Mouse (Mus musculus) hindbrain, embryonic 10.5 days (tissue): ENCODE data around the gene Ccdc182. TPM values are rescaled to one million over a fixed set of nuclear protein-coding genes. Genes with fewer than 3 reads are reported as not detected.

ENCODE experiments used
- DNase-seq: peaks from one replicate; pipeline ENCODE4 v3.0.0-alpha.2; 2017; ENCODE audit warnings: low spot score
- H3K27ac ChIP-seq: fragments of 300-500 bp; sonication (generic); 2 replicates; pipeline ENCODE4 v1.5.1; 2016; ENCODE audit warnings: mild to moderate bottlenecking, moderate library complexity
- H3K27me3 ChIP-seq: fragments of 300-500 bp; sonication (generic); 2 replicates; pipeline ENCODE4 v1.6.1; 2016; ENCODE audit warnings: mild to moderate bottlenecking; ENCODE audit not compliant: poor library complexity, insufficient read depth, severe bottlenecking
- H3K36me3 ChIP-seq: fragments of 300-500 bp; sonication (generic); 2 replicates; pipeline ENCODE4 v1.6.1; 2016; ENCODE audit warnings: mild to moderate bottlenecking, moderate library complexity
- H3K4me1 ChIP-seq: fragments of 300-500 bp; sonication (generic); replicated peaks from 2 replicates; pipeline ENCODE4 v1.6.1; 2016; ENCODE audit warnings: mild to moderate bottlenecking
- H3K4me3 ChIP-seq: fragments of 300-500 bp; sonication (generic); 2 replicates; pipeline ENCODE4 v1.5.1; 2016; ENCODE audit warnings: mild to moderate bottlenecking, moderate library complexity
- H3K9me3 ChIP-seq: fragments of 300-500 bp; sonication (generic); 2 replicates; pipeline ENCODE4 v1.6.1; 2016; ENCODE audit warnings: mild to moderate bottlenecking, moderate library complexity
- WGBS: fragments of 180-500 bp; shearing (Covaris S2); methylation state at CpG from one replicate; pipeline ENCODE4 v1.1.7; 2016; 5-methylcytosine and 5-hydroxymethylcytosine counted together
- polyA plus RNA-seq: library from polyadenylated mRNA; unstranded; fragments of >200 nt; fragmentation: Nextera tagmentation; extraction: Ambion mirVana; gene quantifications from 2 replicates; pipeline ENCODE4 v1.2.1, GENCODE M21; 2016

Gene Ccdc182
- polyA plus RNA-seq, 1 experiment from 2014 or later, result 11.8 TPM

DNA sequence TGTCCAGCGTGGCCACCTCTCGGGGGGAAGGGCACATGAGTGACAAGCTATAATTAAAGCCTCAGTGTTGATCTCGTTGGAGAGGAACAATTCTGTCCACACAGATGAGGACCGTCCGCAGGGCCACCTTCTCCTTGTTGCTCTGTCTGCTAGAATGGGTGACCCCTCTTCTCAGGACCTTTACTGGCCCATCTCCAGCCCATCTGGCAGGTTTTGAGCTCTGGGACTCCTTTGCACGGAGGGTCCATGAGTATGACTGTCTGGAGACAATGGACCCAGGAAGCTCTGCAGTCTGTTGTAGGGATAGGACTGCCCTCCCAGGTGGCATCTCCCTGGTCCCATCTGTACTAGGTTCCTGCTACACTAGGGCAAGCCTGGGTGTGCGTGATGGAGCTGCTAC lies 17.7 kb downstream of the Ccdc182 start:
- DNase-seq, result no peak
- Histone ChIP-seq H3K36me3 (no peaks in the 10 kb centered on the region), H3K4me3 (no peak overlapping the region), H3K27me3 (no peaks in the 10 kb centered on the region), H3K9me3 (no peaks in the 10 kb centered on the region), H3K4me1 (peaks cover 94% of the 10 kb centered on the region), H3K27ac (peak overlapping the region; percentile 91)
- 55% methylated on average over 7 of the region's 7 CpGs for WGBS

GRCm38 (mm10) chr11:88313512-88313911 lies 19.7 kb downstream of the Ccdc182 start:
- Histone ChIP-seq H3K9me3 (no peaks in the 10 kb centered on the region), H3K4me3 (no peak overlapping the region), H3K4me1 (peaks cover 98% of the 10 kb centered on the region), H3K27ac (peak overlapping the region; percentile 91), H3K36me3 (no peaks in the 10 kb centered on the region), H3K27me3 (no peaks in the 10 kb centered on the region)
- WGBS, result 21% methylated on average over 8 of the region's 8 CpGs
- DNase-seq, result peak; percentile 63

- Histone ChIP-seq H3K27ac (peak overlapping the region; percentile 91), H3K4me3 (no peak overlapping the region), H3K4me1 (peaks cover 98% of the 10 kb centered on the region), H3K27me3 (no peaks in the 10 kb centered on the region), H3K36me3 (no peaks in the 10 kb centered on the region), H3K9me3 (no peaks in the 10 kb centered on the region)
- no peak for DNase-seq
- 74% methylated on average over 6 of the region's 6 CpGs for WGBS
Observed at GRCm38 (mm10) chr11:88314471-88314870, 20.6 kb downstream of the Ccdc182 start.

DNA sequence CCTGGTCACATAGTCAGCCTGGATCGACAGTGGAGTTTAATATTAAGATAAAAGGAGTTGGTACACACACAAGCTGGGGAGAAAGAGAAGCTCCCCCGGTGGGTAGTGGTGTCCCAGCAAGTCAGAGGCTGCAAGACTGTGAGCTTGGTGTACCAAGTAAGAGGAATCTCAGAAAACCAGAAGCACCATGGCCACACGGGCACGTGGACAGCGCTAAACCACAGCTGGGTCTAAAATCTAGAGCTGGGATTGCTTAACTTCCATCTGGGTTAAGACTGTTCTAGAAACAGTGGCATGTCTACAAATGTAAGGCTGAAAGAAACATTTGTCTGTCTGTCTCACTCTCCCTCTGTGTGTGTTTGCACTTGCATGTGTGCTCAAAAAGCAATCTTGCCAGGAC lies 21.5 kb downstream of the Ccdc182 start:
- Histone ChIP-seq H3K36me3 (no peaks in the 10 kb centered on the region), H3K27ac (peak overlapping the region; percentile 91), H3K4me3 (no peak overlapping the region), H3K9me3 (no peaks in the 10 kb centered on the region), H3K27me3 (no peaks in the 10 kb centered on the region), H3K4me1 (peaks cover 95% of the 10 kb centered on the region)
- no peak for DNase-seq
- WGBS, result 86% methylated on average over 5 of the region's 5 CpGs

DNA sequence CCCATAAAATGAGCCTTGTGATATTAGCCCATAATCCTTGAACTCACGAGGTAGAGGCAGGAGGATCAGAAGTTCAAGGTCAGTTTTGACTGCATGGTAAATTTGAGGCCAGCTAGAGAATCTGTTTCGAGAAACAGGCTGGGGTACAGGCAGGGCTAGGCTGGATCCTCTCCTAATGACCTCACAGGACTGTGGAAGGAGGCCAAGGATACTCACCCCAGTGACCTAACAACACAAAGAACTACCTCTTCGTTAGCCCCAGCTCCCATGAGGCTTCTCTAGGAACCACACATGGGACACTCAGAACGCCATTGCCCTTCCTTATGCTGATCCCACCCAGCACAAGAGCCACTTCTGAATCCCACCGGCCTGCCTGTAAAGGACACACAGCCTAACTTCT lies 25.0 kb downstream of the Ccdc182 start:
- no peak for DNase-seq
- WGBS, result 79% methylated on average over 5 of the region's 5 CpGs
- peak overlapping the region; percentile 62 for H3K27ac ChIP-seq
- H3K4me3 ChIP-seq, result no peak overlapping the region
- no peaks in the 10 kb centered on the region for H3K27me3 ChIP-seq
- peaks cover 6% of the 10 kb centered on the region; the same call in 1 of the 2 replicates for H3K9me3 ChIP-seq
- H3K4me1 ChIP-seq, result peaks cover 61% of the 10 kb centered on the region
- H3K36me3 ChIP-seq, result no peaks in the 10 kb centered on the region

- no peak for DNase-seq
- Histone ChIP-seq H3K27ac (peak overlapping the region; percentile 77), H3K36me3 (no peaks in the 10 kb centered on the region), H3K27me3 (no peaks in the 10 kb centered on the region), H3K4me3 (no peak overlapping the region; the same call in 1 of the 2 replicates), H3K9me3 (peaks cover 2% of the 10 kb centered on the region; the same call in 1 of the 2 replicates), H3K4me1 (peaks cover 31% of the 10 kb centered on the region)
- WGBS, result 3% methylated on average over 4 of the region's 4 CpGs
Observed at GRCm38 (mm10) chr11:88327016-88327415, 33.2 kb downstream of the Ccdc182 start.

DNA sequence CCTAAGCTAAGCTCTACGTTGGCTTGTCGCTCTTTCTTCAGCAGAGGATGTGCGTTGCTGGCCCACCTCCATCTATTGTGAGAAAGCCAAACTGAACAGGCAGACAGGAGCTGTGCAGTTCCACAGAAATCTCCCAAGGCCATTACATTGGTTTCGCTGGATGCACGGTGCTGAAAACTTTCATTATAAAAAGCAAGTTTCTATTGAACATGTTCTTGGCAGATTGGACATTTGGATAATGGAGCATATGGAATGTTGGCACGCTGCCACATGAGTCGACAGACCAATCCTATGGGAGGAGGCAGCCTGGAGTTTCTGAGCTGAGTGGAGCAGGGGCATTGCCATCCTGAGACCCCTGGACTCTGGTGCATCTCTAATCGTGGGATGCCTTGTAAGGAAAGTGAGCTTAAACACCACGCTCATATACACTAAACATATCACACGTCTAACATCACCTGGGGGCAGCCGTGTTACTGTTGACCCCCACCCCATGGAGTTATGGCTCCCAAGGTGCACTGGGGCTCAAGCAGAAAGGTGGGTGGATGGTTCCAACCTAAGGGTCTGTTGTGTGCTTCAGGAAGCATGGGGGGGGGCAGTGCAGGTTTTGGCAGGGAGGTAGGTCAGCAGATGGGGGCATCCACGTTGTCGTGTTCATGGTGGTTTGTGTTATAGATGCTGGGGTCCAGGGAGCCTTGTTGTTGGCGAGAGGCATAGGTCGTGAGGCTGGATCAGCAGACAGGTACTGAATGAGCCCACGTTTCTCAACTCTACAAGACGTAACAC lies 35.1 kb downstream of the Ccdc182 start:
- Histone ChIP-seq H3K4me1 (peaks cover 31% of the 10 kb centered on the region), H3K4me3 (no peak overlapping the region), H3K27ac (no peak overlapping the region), H3K9me3 (no peaks in the 10 kb centered on the region), H3K27me3 (no peaks in the 10 kb centered on the region), H3K36me3 (no peaks in the 10 kb centered on the region)
- DNase-seq, result no peak
- WGBS, result 95% methylated on average over 17 of the region's 17 CpGs

DNA sequence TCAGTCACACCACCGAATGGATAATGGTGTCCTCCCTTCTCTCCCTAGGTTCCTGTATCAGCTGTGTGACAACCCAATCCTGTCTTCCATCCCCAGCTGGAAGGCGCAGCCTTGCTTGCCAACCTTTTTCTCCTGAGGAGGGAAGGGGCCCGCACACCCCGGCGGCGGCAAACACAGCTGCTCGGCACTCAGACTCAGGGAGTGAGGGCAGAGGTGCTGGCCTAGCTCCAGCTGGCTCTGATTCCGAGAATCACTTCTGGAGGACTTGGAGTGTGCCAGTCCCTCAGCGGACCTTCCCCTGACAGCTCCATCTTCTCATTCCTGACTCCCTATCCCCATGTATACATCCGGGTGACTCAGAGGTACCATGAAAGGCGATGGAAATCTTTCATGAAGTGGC lies 36.9 kb downstream of the Ccdc182 start:
- WGBS, result 79% methylated on average over 11 of the region's 11 CpGs
- peaks cover 8% of the 10 kb centered on the region; the same call in 1 of the 2 replicates for H3K36me3 ChIP-seq

GRCm38 (mm10) chr11:88331722-88332121 lies 37.9 kb downstream of the Ccdc182 start:
- Histone ChIP-seq H3K4me1 (peaks cover 48% of the 10 kb centered on the region), H3K27me3 (no peaks in the 10 kb centered on the region), H3K27ac (no peak overlapping the region), H3K36me3 (peaks cover 12% of the 10 kb centered on the region; the same call in 1 of the 2 replicates), H3K9me3 (no peaks in the 10 kb centered on the region), H3K4me3 (no peak overlapping the region)
- DNase-seq, result no peak
- 96% methylated on average over 8 of the region's 8 CpGs for WGBS

More for the DNA sequence above, 36.9 kb downstream of the Ccdc182 start:
- no peak overlapping the region for H3K4me3 ChIP-seq
- H3K4me1 ChIP-seq, result peaks cover 47% of the 10 kb centered on the region
- H3K9me3 ChIP-seq, result no peaks in the 10 kb centered on the region
- DNase-seq, result no peak
- H3K27ac ChIP-seq, result peak overlapping the region; percentile 60
- H3K27me3 ChIP-seq, result no peaks in the 10 kb centered on the region

- H3K9me3 ChIP-seq, result no peaks in the 10 kb centered on the region
- peaks cover 19% of the 10 kb centered on the region for H3K36me3 ChIP-seq
- peaks cover 41% of the 10 kb centered on the region for H3K4me1 ChIP-seq
- H3K27ac ChIP-seq, result no peak overlapping the region
- no peak for DNase-seq
- 90% methylated on average over 8 of the region's 8 CpGs for WGBS
- H3K4me3 ChIP-seq, result no peak overlapping the region
- H3K27me3 ChIP-seq, result no peaks in the 10 kb centered on the region
Observed at GRCm38 (mm10) chr11:88332309-88332934, 38.6 kb downstream of the Ccdc182 start.

DNA sequence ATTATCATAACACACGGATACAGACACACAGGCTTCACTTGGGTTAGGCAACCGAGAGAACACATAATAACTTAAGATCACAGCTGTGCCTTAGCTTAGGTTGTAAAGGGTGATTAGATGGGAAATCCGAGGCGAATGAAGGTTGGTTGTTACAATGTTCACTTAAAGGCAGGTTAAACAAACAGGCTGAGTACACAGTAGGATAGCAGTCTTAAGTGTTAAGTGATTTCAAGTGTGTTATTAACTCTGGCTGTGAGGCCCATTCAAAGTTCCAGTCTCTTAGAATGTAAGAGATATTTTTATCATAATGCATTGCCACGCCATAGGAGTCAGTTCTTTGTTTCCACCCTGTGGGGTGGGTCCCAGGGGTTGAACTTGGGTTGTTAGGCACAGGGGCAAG lies 41.0 kb downstream of the Ccdc182 start:
- peaks cover 36% of the 10 kb centered on the region for H3K4me1 ChIP-seq
- H3K27me3 ChIP-seq, result no peaks in the 10 kb centered on the region
- WGBS, result 57% methylated on average over 5 of the region's 5 CpGs
- H3K36me3 ChIP-seq, result peaks cover 37% of the 10 kb centered on the region
- H3K27ac ChIP-seq, result peak overlapping the region; percentile 67
- no peak overlapping the region for H3K4me3 ChIP-seq
- DNase-seq, result no peak
- H3K9me3 ChIP-seq, result no peaks in the 10 kb centered on the region

DNA sequence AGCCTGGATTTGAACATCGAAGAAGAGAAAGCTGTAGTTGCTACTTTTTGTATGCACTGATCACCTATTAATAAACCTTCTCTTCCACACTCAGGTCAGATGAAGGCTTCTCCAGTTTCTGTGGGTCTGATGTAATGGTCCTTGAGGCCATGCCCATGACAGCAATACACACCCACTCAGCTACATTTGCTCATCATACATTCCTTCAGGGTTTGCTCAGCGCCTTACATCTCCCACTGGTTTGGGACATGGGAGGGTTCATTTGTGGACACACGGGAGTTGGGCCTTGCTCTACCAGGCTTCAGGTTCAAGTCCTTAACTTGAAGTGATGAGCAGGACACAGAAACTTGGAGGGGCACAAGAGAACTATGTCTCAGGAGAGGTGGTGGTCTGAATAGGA lies 44.1 kb downstream of the Ccdc182 start:
- Histone ChIP-seq H3K27me3 (no peaks in the 10 kb centered on the region), H3K4me3 (no peak overlapping the region), H3K4me1 (peaks cover 20% of the 10 kb centered on the region), H3K9me3 (no peaks in the 10 kb centered on the region), H3K36me3 (peaks cover 50% of the 10 kb centered on the region), H3K27ac (no peak overlapping the region)
- DNase-seq, result no peak
- WGBS, result 91% methylated on average over 3 of the region's 3 CpGs
